Mouse (Mus musculus) embryonic facial prominence, embryonic 14.5 days (tissue): ENCODE measurements around the gene Nat8f2. TPM values are rescaled to one million over a fixed set of nuclear protein-coding genes. Genes with fewer than 3 reads are reported as not detected.
"Not testable (repeated sequence)": the region's sequence is repeated elsewhere in the genome, so short reads cannot be mapped to it uniquely, and the experiment has no call there.

ENCODE experiments used
- ATAC-seq: fragments of 200-750 bp; cut with Nextera tagmentation; 2 replicates; pipeline ENCODE4 v1.8.0; 2017; ENCODE audit warnings: low read depth, moderate number of reproducible peaks, moderate TSS enrichment
- DNase-seq: peaks from one replicate; pipeline ENCODE4 v3.0.0-alpha.2; 2015; ENCODE audit warnings: low spot score
- H3K27ac ChIP-seq: fragments of 300-500 bp; sonication (generic); replicated peaks from 2 replicates; pipeline ENCODE4 v1.5.1; 2014; ENCODE audit warnings: low read depth, mild to moderate bottlenecking, low read length, moderate library complexity
- H3K27me3 ChIP-seq: fragments of 300-500 bp; sonication (generic); replicated peaks from 2 replicates; pipeline ENCODE4 v1.6.1; 2014; ENCODE audit warnings: low read length; ENCODE audit not compliant: control insufficient read depth, insufficient read depth
- H3K36me3 ChIP-seq: fragments of 300-500 bp; sonication (generic); 2 replicates; pipeline ENCODE4 v1.6.1; 2014; ENCODE audit warnings: low read length, mixed read lengths; ENCODE audit not compliant: control insufficient read depth, insufficient read depth
- H3K4me1 ChIP-seq: fragments of 300-500 bp; sonication (generic); 2 replicates; pipeline ENCODE4 v1.6.1; 2014; ENCODE audit warnings: antibody characterized with exemption, low read length; ENCODE audit not compliant: control insufficient read depth, insufficient read depth
- H3K4me2 ChIP-seq: fragments of 300-500 bp; sonication (generic); 2 replicates; pipeline ENCODE4 v1.6.1; 2014; ENCODE audit warnings: low read depth, mild to moderate bottlenecking, low read length, moderate library complexity, mixed read lengths
- H3K4me3 ChIP-seq: fragments of 300-500 bp; sonication (generic); 2 replicates; pipeline ENCODE4 v1.5.1; 2014; ENCODE audit warnings: low read depth, mild to moderate bottlenecking, low read length
- H3K9ac ChIP-seq: fragments of 300-500 bp; sonication (generic); 2 replicates; pipeline ENCODE4 v1.6.1; 2014; ENCODE audit warnings: low read depth, mild to moderate bottlenecking, low read length, moderate library complexity, mixed read lengths
- H3K9me3 ChIP-seq: fragments of 300-500 bp; sonication (generic); 2 replicates; pipeline ENCODE4 v1.6.1; 2016; ENCODE audit warnings: low read length; ENCODE audit not compliant: control insufficient read depth
- WGBS: fragments of 180-500 bp; shearing (Covaris S2); extraction: QIAGEN DNeasy Blood & Tissue Kit; methylation state at CpG from one replicate; pipeline ENCODE4 v1.1.7; 2014; 5-methylcytosine and 5-hydroxymethylcytosine counted together
- polyA plus RNA-seq: library from polyadenylated mRNA; unstranded; fragments of >200 nt; fragmentation: Nextera tagmentation; extraction: Ambion mirVana; gene quantifications from 2 replicates; pipeline ENCODE4 v1.2.1, GENCODE M21; 2014

The Nat8f2 gene
- polyA plus RNA-seq, 1 experiment from 2014 or later, result not detected

GRCm38 (mm10) chr6:85856194-85856678 lies 12.7 kb downstream of the Nat8f2 start:
- Histone ChIP-seq H3K9me3 (no peaks in the 10 kb centered on the region), H3K36me3 (no peaks in the 10 kb centered on the region), H3K9ac (no peak overlapping the region), H3K27ac (no peak overlapping the region), H3K4me2 (no peak overlapping the region), H3K4me1 (no peaks in the 10 kb centered on the region), H3K27me3 (no peaks in the 10 kb centered on the region), H3K4me3 (no peak overlapping the region)
- WGBS, result 42% methylated on average over 1 of the region's 1 CpGs
- DNase-seq (no peak), ATAC-seq (peak; percentile 22; the same call in 1 of the 2 replicates)

- DNase-seq (no peak), ATAC-seq (no peak)
- H3K27ac ChIP-seq, result no peak overlapping the region
- no peaks in the 10 kb centered on the region for H3K27me3 ChIP-seq
- H3K36me3 ChIP-seq, result no peaks in the 10 kb centered on the region
- no peak overlapping the region for H3K9ac ChIP-seq
- H3K4me2 ChIP-seq, result no peak overlapping the region
- H3K9me3 ChIP-seq, result no peaks in the 10 kb centered on the region
- 70% methylated on average over 3 of the region's 3 CpGs for WGBS
- H3K4me3 ChIP-seq, result no peak overlapping the region
- H3K4me1 ChIP-seq, result no peaks in the 10 kb centered on the region
Measured at GRCm38 (mm10) chr6:85853481-85853880, 15.5 kb downstream of the Nat8f2 start.

GRCm38 (mm10) chr6:85851062-85851773 lies 17.7 kb downstream of the Nat8f2 start:
- H3K4me3 ChIP-seq, result no peak overlapping the region
- 89% methylated on average over 7 of the region's 7 CpGs for WGBS
- H3K27me3 ChIP-seq, result no peaks in the 10 kb centered on the region
- H3K9ac ChIP-seq, result no peak overlapping the region
- H3K36me3 ChIP-seq, result no peaks in the 10 kb centered on the region
- ATAC-seq (no peak), DNase-seq (no peak)
- H3K9me3 ChIP-seq, result no peaks in the 10 kb centered on the region
- no peaks in the 10 kb centered on the region for H3K4me1 ChIP-seq
- H3K4me2 ChIP-seq, result no peak overlapping the region
- H3K27ac ChIP-seq, result no peak overlapping the region

- no peak overlapping the region for H3K4me3 ChIP-seq
- H3K27me3 ChIP-seq, result no peaks in the 10 kb centered on the region
- no peak overlapping the region for H3K9ac ChIP-seq
- no peaks in the 10 kb centered on the region for H3K4me1 ChIP-seq
- H3K27ac ChIP-seq, result no peak overlapping the region
- WGBS, result 16% methylated on average over 2 of the region's 2 CpGs
- peak; percentile 70; the same call in 1 of the 2 replicates for ATAC-seq
- DNase-seq, result peak; percentile 19
- H3K36me3 ChIP-seq, result no peaks in the 10 kb centered on the region
- H3K9me3 ChIP-seq, result no peaks in the 10 kb centered on the region
- H3K4me2 ChIP-seq, result no peak overlapping the region
Measured at GRCm38 (mm10) chr6:85849240-85849639, 19.7 kb downstream of the Nat8f2 start.

GRCm38 (mm10) chr6:85848140-85848539 lies 20.8 kb downstream of the Nat8f2 start:
- H3K9me3 ChIP-seq, result no peaks in the 10 kb centered on the region
- H3K9ac ChIP-seq, result no peak overlapping the region
- H3K4me1 ChIP-seq, result no peaks in the 10 kb centered on the region
- ATAC-seq (no peak), DNase-seq (no peak)
- no peaks in the 10 kb centered on the region for H3K36me3 ChIP-seq
- 79% methylated on average over 4 of the region's 4 CpGs for WGBS
- no peak overlapping the region for H3K4me3 ChIP-seq
- H3K4me2 ChIP-seq, result no peak overlapping the region
- H3K27me3 ChIP-seq, result no peaks in the 10 kb centered on the region
- no peak overlapping the region for H3K27ac ChIP-seq

GRCm38 (mm10) chr6:85846921-85847320 lies 22.0 kb downstream of the Nat8f2 start:
- ATAC-seq, result no peak
- no peak overlapping the region for H3K9ac ChIP-seq

GRCm38 (mm10) chr6:85843677-85844458 lies 25.1 kb downstream of the Nat8f2 start:
- not testable (repeated sequence) for H3K27me3 ChIP-seq, H3K9ac ChIP-seq, H3K36me3 ChIP-seq, ATAC-seq, H3K4me3 ChIP-seq, H3K9me3 ChIP-seq, DNase-seq, H3K4me2 ChIP-seq, H3K4me1 ChIP-seq, H3K27ac ChIP-seq
- WGBS, result 76% methylated on average over 25 of the region's 25 CpGs

More at GRCm38 (mm10) chr6:85846921-85847320, 22.0 kb downstream of the Nat8f2 start:
- no peak overlapping the region for H3K4me2 ChIP-seq
- H3K9me3 ChIP-seq, result no peaks in the 10 kb centered on the region
- no peak overlapping the region for H3K4me3 ChIP-seq
- 42% methylated on average over 1 of the region's 1 CpGs for WGBS
- DNase-seq, result no peak
- H3K27ac ChIP-seq, result no peak overlapping the region
- H3K27me3 ChIP-seq, result no peaks in the 10 kb centered on the region
- no peaks in the 10 kb centered on the region for H3K36me3 ChIP-seq
- H3K4me1 ChIP-seq, result no peaks in the 10 kb centered on the region

- 34% methylated on average over 4 of the region's 4 CpGs for WGBS
- Histone ChIP-seq H3K4me1 (no peaks in the 10 kb centered on the region; the same call in 1 of the 2 replicates), H3K36me3 (no peaks in the 10 kb centered on the region), H3K9ac (no peak overlapping the region), H3K4me2 (no peak overlapping the region), H3K9me3 (no peaks in the 10 kb centered on the region), H3K27me3 (no peaks in the 10 kb centered on the region), H3K4me3 (no peak overlapping the region), H3K27ac (no peak overlapping the region)
- DNase-seq (peak; percentile 9), ATAC-seq (no peak)
Measured at GRCm38 (mm10) chr6:85839982-85840381, 29.0 kb downstream of the Nat8f2 start.
